Mouse (Mus musculus): ENCODE data around the gene Zfp280d. TPM values are rescaled to one million over a fixed set of nuclear protein-coding genes. Genes with fewer than 3 reads are reported as not detected.

The Zfp280d gene
- total RNA-seq (2021): 10 to 100 TPM; 66.4 to 73.5 TPM

GRCm38 (mm10) chr9:72274677-72275076 is at the start of gene Zfp280d:
Zfp280d (plus strand) TSS chr9:72274860.
- peak; percentile 94 for DNase-seq
- intact Hi-C loops (cut with DNase I): no loop called here

- DNase-seq: no peak
- intact Hi-C loops (cut with DNase I): no loop called here
These were observed 48.1 kb upstream of the Zfp280d start for GRCm38 (mm10) chr9:72226536-72226935.

GRCm38 (mm10) chr9:72252656-72253055 is 22.0 kb upstream of the Zfp280d start:
- intact Hi-C loops (cut with DNase I): no loop called here

GRCm38 (mm10) chr9:72255227-72255626 is 19.4 kb upstream of the Zfp280d start:
- intact Hi-C loops (cut with DNase I): no loop called here
- DNase-seq: no peak

More at GRCm38 (mm10) chr9:72252656-72253055, 22.0 kb upstream of the Zfp280d start:
- DNase-seq: no peak

- no peak for DNase-seq
- intact Hi-C loops (cut with DNase I): no loop called here
These were observed 18.0 kb upstream of the Zfp280d start for GRCm38 (mm10) chr9:72256646-72257045.

GRCm38 (mm10) chr9:72260337-72260736 is 14.3 kb upstream of the Zfp280d start:
- no peak for DNase-seq
- intact Hi-C loops (cut with DNase I): no loop called here

GRCm38 (mm10) chr9:72264859-72265258 is 9.8 kb upstream of the Zfp280d start:
- intact Hi-C loops (cut with DNase I): no loop called here

GRCm38 (mm10) chr9:72270146-72270545 is 4.5 kb upstream of the Zfp280d start:
- no peak for DNase-seq
- intact Hi-C loops (cut with DNase I): no loop called here

More at GRCm38 (mm10) chr9:72264859-72265258, 9.8 kb upstream of the Zfp280d start:
- DNase-seq: no peak

GRCm38 (mm10) chr9:72273646-72274410 is 832 bp upstream of the Zfp280d start:
- no peak for DNase-seq
- intact Hi-C loops (cut with DNase I): no loop called here

- intact Hi-C loops (cut with DNase I): no loop called here
- DNase-seq: peak; percentile 60
These were observed 680 bp downstream of the Zfp280d start for GRCm38 (mm10) chr9:72275101-72275978.

- DNase-seq: no peak
- intact Hi-C loops (cut with DNase I): no loop called here
These were observed 1.4 kb downstream of the Zfp280d start for GRCm38 (mm10) chr9:72275979-72276500.

- intact Hi-C loops (cut with DNase I): no loop called here
These were observed 2.3 kb downstream of the Zfp280d start for GRCm38 (mm10) chr9:72276941-72277340.

GRCm38 (mm10) chr9:72279943-72280342 is 5.3 kb downstream of the Zfp280d start:
- DNase-seq: no peak
- intact Hi-C loops (cut with DNase I): no loop called here

More at GRCm38 (mm10) chr9:72276941-72277340, 2.3 kb downstream of the Zfp280d start:
- no peak for DNase-seq

- intact Hi-C loops (cut with DNase I): no loop called here
These were observed 13.0 kb downstream of the Zfp280d start for GRCm38 (mm10) chr9:72287696-72288095.

GRCm38 (mm10) chr9:72288210-72288609 is 13.6 kb downstream of the Zfp280d start:
- intact Hi-C loops (cut with DNase I): no loop called here
- no peak for DNase-seq

More at GRCm38 (mm10) chr9:72287696-72288095, 13.0 kb downstream of the Zfp280d start:
- no peak for DNase-seq

- intact Hi-C loops (cut with DNase I): no loop called here
- DNase-seq: no peak
These were observed 14.4 kb downstream of the Zfp280d start for GRCm38 (mm10) chr9:72289094-72289493.

- intact Hi-C loops (cut with DNase I): no loop called here
- DNase-seq: no peak
These were observed 19.4 kb downstream of the Zfp280d start for GRCm38 (mm10) chr9:72294076-72294475.

GRCm38 (mm10) chr9:72309765-72310164 is 35.1 kb downstream of the Zfp280d start:
- no peak for DNase-seq
- intact Hi-C loops (cut with DNase I): no loop called here

GRCm38 (mm10) chr9:72333221-72333620 is 58.6 kb downstream of the Zfp280d start:
- intact Hi-C loops (cut with DNase I): no loop called here
- no peak for DNase-seq

- no peak for DNase-seq
- intact Hi-C loops (cut with DNase I): no loop called here
These were observed 61.4 kb downstream of the Zfp280d start for GRCm38 (mm10) chr9:72336069-72336468.

- intact Hi-C loops (cut with DNase I): no loop called here
- no peak for DNase-seq
These were observed 64.5 kb downstream of the Zfp280d start for GRCm38 (mm10) chr9:72339119-72339518.

All from left cerebral cortex, postnatal 4 days (tissue).